Mouse (Mus musculus): ENCODE results near the gene Chmp6.

- TF ChIP-seq CTCF (conservative IDR thresholded peaks at IDR 0.05; ENCODE audit: low read length) (no peak), POU5F1 (IDR thresholded peaks at IDR 0.05; ENCODE audit: borderline replicate concordance, low read length) (no peak)
Measured at GRCm38 (mm10) chr11:119961511-119961910, 48.3 kb downstream of the Chmp6 start.

Data from E14TG2a.4 (cell line).